Mouse (Mus musculus) cerebellum, postnatal 25 days (tissue): ENCODE measurements at regions not wholly inside any gene's neighbourhood (a gene's known extent, or its start where the extent isn't known, plus 50 kb on each side); places are given as distances from the start of the nearest gene placed in this dataset.
"Not testable (repeated sequence)": the region's sequence is repeated elsewhere in the genome, so short reads cannot be mapped to it uniquely, and the experiment has no call there.

Source experiments
- DNase-seq, 2 experiments: peaks; one replicate each; pipeline ENCODE4 v3.0.0; 2021; ENCODE audit warnings: mixed read lengths in 2 of 2

- not testable (repeated sequence) for DNase-seq
Observed at GRCm38 (mm10) chr8:71823655-71824622, 57.9 kb upstream of the Zfp709 start.

GRCm38 (mm10) chr8:71822749-71823148 lies 59.1 kb upstream of the Zfp709 start:
- not testable (repeated sequence) for DNase-seq

GRCm38 (mm10) chr8:71819936-71820335 lies 61.9 kb upstream of the Zfp709 start:
- not testable (repeated sequence) for DNase-seq

- not testable (repeated sequence) for DNase-seq
Observed at GRCm38 (mm10) chr8:71819381-71819780, 62.4 kb upstream of the Zfp709 start.

GRCm38 (mm10) chr8:71816272-71817034 lies 65.4 kb upstream of the Zfp709 start:
- not testable (repeated sequence) for DNase-seq

GRCm38 (mm10) chr8:71815813-71816212 lies 66.0 kb upstream of the Zfp709 start:
- not testable (repeated sequence) for DNase-seq

GRCm38 (mm10) chr8:71814740-71815514 lies 66.9 kb upstream of the Zfp709 start:
- not testable (repeated sequence) for DNase-seq

- DNase-seq: not testable (repeated sequence)
Observed at GRCm38 (mm10) chr8:71813889-71814288, 67.9 kb upstream of the Zfp709 start.

GRCm38 (mm10) chr8:71813239-71813638 lies 68.6 kb upstream of the Zfp709 start:
- DNase-seq: not testable (repeated sequence)

- DNase-seq: not testable (repeated sequence)
Observed at GRCm38 (mm10) chr8:71807788-71808187, 74.0 kb upstream of the Zfp709 start.

GRCm38 (mm10) chr8:71804586-71804985 lies 77.2 kb upstream of the Zfp709 start:
- not testable (repeated sequence) for DNase-seq

- DNase-seq: not testable (repeated sequence)
Observed at GRCm38 (mm10) chr8:71802226-71802625, 76.7 kb upstream of the Fcho1 start.

GRCm38 (mm10) chr8:71789031-71789460 lies 63.5 kb upstream of the Fcho1 start:
- DNase-seq: peak; percentile 7 to 35

GRCm38 (mm10) chr8:71780624-71781023 lies 55.1 kb upstream of the Fcho1 start:
- DNase-seq: not testable (repeated sequence)

- DNase-seq: not testable (repeated sequence)
Observed at GRCm38 (mm10) chr8:71779824-71780223, 54.3 kb upstream of the Fcho1 start.

GRCm38 (mm10) chr8:71779380-71779779 lies 53.9 kb upstream of the Fcho1 start:
- not testable (repeated sequence) for DNase-seq

- DNase-seq: no peak
Observed at GRCm38 (mm10) chr8:71778916-71779315, 53.4 kb upstream of the Fcho1 start.
